In genomic region chr1:58465042-58465441, GRCm38 (mm10) we compare ENCODE assay signal across 18 mouse cellular contexts.
"Had no signal": no experiment of that assay in that cellular context is flagged by ENCODE, and none has a peak within 500 bp of the region (broad histone marks: within the 10 kb centered on the region; RNA-seq: fewer than 3 reads in every experiment).

No protein-coding gene starts in this region.

- H3K4me3 ChIP-seq: limb, embryonic 12.5 days; liver, embryonic 13.5 days; lung, embryonic 15.5 days; megakaryocyte, embryonic 14.5 days; midbrain, embryonic 15.5 days; neural tube, embryonic 13.5 days; stomach, embryonic 15.5 days had no signal

- H3K9ac ChIP-seq: limb, embryonic 12.5 days; liver, embryonic 13.5 days; liver, postnatal 0 days; lung, embryonic 15.5 days; midbrain, embryonic 15.5 days; neural tube, embryonic 13.5 days; stomach, embryonic 15.5 days had no signal

- H3K4me1 ChIP-seq: limb, embryonic 12.5 days; liver, embryonic 13.5 days; lung, embryonic 15.5 days; midbrain, embryonic 15.5 days; neural tube, embryonic 13.5 days; stomach, embryonic 15.5 days had no signal

- H3K9me3 ChIP-seq: limb, embryonic 12.5 days; liver, embryonic 13.5 days; lung, embryonic 15.5 days; megakaryocyte, embryonic 14.5 days; midbrain, embryonic 15.5 days; neural tube, embryonic 13.5 days; stomach, embryonic 15.5 days had no signal

- H3K27me3 ChIP-seq: limb, embryonic 12.5 days; liver, embryonic 13.5 days; lung, embryonic 15.5 days; megakaryocyte, embryonic 14.5 days; midbrain, embryonic 15.5 days; neural tube, embryonic 13.5 days; stomach, embryonic 15.5 days had no signal

- H3K27ac ChIP-seq: limb, embryonic 12.5 days; liver, embryonic 13.5 days; lung, embryonic 15.5 days; macrophage; midbrain, embryonic 15.5 days; neural tube, embryonic 13.5 days; stomach, embryonic 15.5 days had no signal

- DNase-seq: kidney, postnatal 25 days; layer of hippocampus, adult 9-11 months; liver; liver, embryonic 13.5 days; liver, postnatal 0 days; lung, postnatal 14 days; retina, postnatal 1 day; right cerebral cortex, postnatal 14 days; thymus, adult 2 months; thymus, postnatal 36 days had no signal

- ATAC-seq: liver, postnatal 0 days; midbrain, embryonic 15.5 days had no signal

- H3K4me2 ChIP-seq: limb, embryonic 12.5 days; liver, embryonic 13.5 days; lung, embryonic 15.5 days; midbrain, embryonic 11.5 days; midbrain, embryonic 15.5 days; neural tube, embryonic 13.5 days; stomach, embryonic 15.5 days had no signal
